Mouse (Mus musculus) 3T3-L1 (cell line): ENCODE results near the gene Dffb.
A peak's percentile ranks its signal among the peaks of the same experiment; 100 is the strongest.

Experiments used
- DNase-seq: peaks from one replicate; pipeline ENCODE4 v3.0.0-alpha.2; 2015; ENCODE audit warnings: low read depth, low spot score

The Dffb gene

GRCm38 (mm10) chr4:153974431-153975291, at the start of gene Dffb, which contains the start of gene Cep104:
Gene Dffb (minus strand): TSS chr4:153975126.
Gene Cep104 (plus strand): TSS chr4:153975194.
- DNase-seq = peak; percentile 89

GRCm38 (mm10) chr4:154023754-154024601, 49.1 kb upstream of the Dffb start:
- DNase-seq = no peak

GRCm38 (mm10) chr4:154022844-154023243, 47.9 kb upstream of the Dffb start:
- no peak for DNase-seq

GRCm38 (mm10) chr4:154022407-154022806, 47.5 kb upstream of the Dffb start:
- DNase-seq = peak; percentile 65

- DNase-seq = no peak
Measured at GRCm38 (mm10) chr4:154021432-154021831, 46.5 kb upstream of the Dffb start.

- DNase-seq = peak; percentile 63
Measured at GRCm38 (mm10) chr4:154019571-154019970, 44.6 kb upstream of the Dffb start.

GRCm38 (mm10) chr4:154015476-154015875, 40.5 kb upstream of the Dffb start:
- DNase-seq = no peak

- peak; percentile 43 for DNase-seq
Measured at GRCm38 (mm10) chr4:154012132-154012882, 37.4 kb upstream of the Dffb start.

- DNase-seq = peak; percentile 79
Measured at GRCm38 (mm10) chr4:154011646-154012089, 36.7 kb upstream of the Dffb start, which contains the start of gene Lrrc47. Gene Lrrc47 (plus strand): TSS chr4:154011731.

GRCm38 (mm10) chr4:154010907-154011645, 36.1 kb upstream of the Dffb start:
- DNase-seq = no peak

GRCm38 (mm10) chr4:154007759-154008158, 32.8 kb upstream of the Dffb start:
- DNase-seq = no peak

- DNase-seq = no peak
Measured at GRCm38 (mm10) chr4:154006264-154006663, 31.3 kb upstream of the Dffb start.

- DNase-seq = no peak
Measured at GRCm38 (mm10) chr4:154005488-154005887, 30.6 kb upstream of the Dffb start.

- peak; percentile 34 for DNase-seq
Measured at GRCm38 (mm10) chr4:153993505-153993904, 18.6 kb upstream of the Dffb start.

- no peak for DNase-seq
Measured at GRCm38 (mm10) chr4:153992715-153993114, 17.8 kb upstream of the Dffb start.

GRCm38 (mm10) chr4:153980470-153980869, 5.5 kb upstream of the Dffb start:
- no peak for DNase-seq

- DNase-seq = no peak
Measured at GRCm38 (mm10) chr4:153979243-153979642, 4.3 kb upstream of the Dffb start.

GRCm38 (mm10) chr4:153975768-153976167, 842 bp upstream of the Dffb start:
- peak; percentile 17 for DNase-seq

- DNase-seq = peak; percentile 42
Measured at GRCm38 (mm10) chr4:153975292-153975662, 351 bp upstream of the Dffb start.

GRCm38 (mm10) chr4:153968063-153968462, 6.9 kb downstream of the Dffb start:
- DNase-seq = no peak

- DNase-seq = no peak
Measured at GRCm38 (mm10) chr4:153967556-153967955, 7.4 kb downstream of the Dffb start.
